Mouse (Mus musculus): ENCODE measurements around the gene Zfp978. TPM values are rescaled to one million over a fixed set of nuclear protein-coding genes. Genes with fewer than 3 reads are reported as not detected.
"Not testable (repeated sequence)": the region's sequence is repeated elsewhere in the genome, so short reads cannot be mapped to it uniquely, and the experiment has no call there.

Zfp978 gene
- polyA plus RNA-seq, 1 experiment from 2014 or later: not detected

- not testable (repeated sequence) for H3K9ac ChIP-seq (ENCODE audit: low read depth, low read length); H3K27me3 ChIP-seq (replicated peaks; ENCODE audit: control insufficient read depth, insufficient read depth, low read length); H3K36me3 ChIP-seq (ENCODE audit: control insufficient read depth, insufficient read depth); ATAC-seq; H3K4me2 ChIP-seq (replicated peaks; ENCODE audit: low read depth); H3K4me1 ChIP-seq (replicated peaks; ENCODE audit: control insufficient read depth, insufficient read depth, low read length); H3K27ac ChIP-seq (ENCODE audit: low read depth, low read length); H3K4me3 ChIP-seq (ENCODE audit: low read depth, low read length)
- peaks cover 40% of the 10 kb centered on the region for H3K9me3 ChIP-seq (ENCODE audit: control insufficient read depth)
- WGBS: 81% methylated on average over 9 of the region's 9 CpGs
Observed at GRCm38 (mm10) chr4:147349687-147350415, 11.3 kb upstream of the Zfp978 start.

DNA sequence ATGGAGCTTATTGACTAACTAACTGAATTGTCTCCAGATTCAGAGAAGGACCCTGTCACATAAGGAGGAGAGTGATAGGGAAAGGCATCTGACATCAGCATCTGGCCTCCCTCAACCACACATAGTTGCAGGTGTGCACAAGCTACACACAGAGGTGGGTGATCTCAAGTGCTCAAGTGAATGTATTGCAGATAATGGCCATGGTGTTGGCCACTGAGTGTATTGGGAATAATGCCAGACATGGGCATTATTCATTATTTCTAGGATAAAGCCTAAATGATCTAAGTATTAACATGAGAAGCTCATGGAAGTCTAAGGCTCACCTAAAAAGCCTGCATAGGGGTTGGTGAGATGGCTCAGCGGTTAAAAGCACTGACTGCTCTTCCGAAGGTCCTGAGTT is 10.6 kb upstream of the Zfp978 start:
- H3K27ac ChIP-seq (ENCODE audit: low read depth, low read length); H3K4me2 ChIP-seq (replicated peaks; ENCODE audit: low read depth); H3K27me3 ChIP-seq (replicated peaks; ENCODE audit: control insufficient read depth, insufficient read depth, low read length); H3K4me1 ChIP-seq (replicated peaks; ENCODE audit: control insufficient read depth, insufficient read depth, low read length); H3K9ac ChIP-seq (ENCODE audit: low read depth, low read length); H3K36me3 ChIP-seq (ENCODE audit: control insufficient read depth, insufficient read depth); H3K4me3 ChIP-seq (ENCODE audit: low read depth, low read length): not testable (repeated sequence)
- peaks cover 40% of the 10 kb centered on the region for H3K9me3 ChIP-seq (ENCODE audit: control insufficient read depth)
- WGBS: 88% methylated on average over 2 of the region's 2 CpGs
- ATAC-seq: peak; percentile 38; the same call in 1 of the 2 replicates

DNA sequence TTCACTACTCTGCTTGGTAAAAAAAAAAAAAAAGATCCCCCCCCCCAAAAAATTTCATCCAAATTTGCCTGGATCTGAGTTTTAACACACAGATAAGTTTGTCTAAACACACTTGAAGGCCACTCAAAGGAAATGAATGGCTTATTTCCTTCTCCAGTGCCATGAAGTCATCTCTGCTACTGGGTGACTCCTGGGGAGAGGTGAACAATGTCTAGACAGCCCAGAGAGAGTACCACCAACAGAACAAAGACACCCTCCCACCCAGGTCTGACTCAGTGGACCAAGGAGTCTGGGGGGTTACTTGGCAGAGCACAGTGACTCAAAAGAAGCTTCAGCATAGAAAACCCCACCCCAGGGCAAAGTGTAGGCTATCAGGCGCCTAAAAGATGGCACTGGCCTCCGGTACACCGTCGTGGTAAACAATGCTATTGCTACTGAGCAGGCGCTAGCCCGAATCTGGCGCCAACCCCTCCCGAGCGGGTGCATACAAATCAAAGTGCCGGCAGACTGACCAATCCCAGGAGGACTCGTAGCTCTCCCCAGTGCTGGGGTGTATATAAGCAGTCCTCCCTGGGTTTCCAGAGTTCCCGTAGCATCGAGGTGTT is 9.6 kb upstream of the Zfp978 start:
- H3K9ac ChIP-seq (ENCODE audit: low read depth, low read length); H3K36me3 ChIP-seq (ENCODE audit: control insufficient read depth, insufficient read depth); H3K4me3 ChIP-seq (ENCODE audit: low read depth, low read length); H3K4me1 ChIP-seq (replicated peaks; ENCODE audit: control insufficient read depth, insufficient read depth, low read length); H3K27me3 ChIP-seq (replicated peaks; ENCODE audit: control insufficient read depth, insufficient read depth, low read length); ATAC-seq; H3K4me2 ChIP-seq (replicated peaks; ENCODE audit: low read depth); H3K27ac ChIP-seq (ENCODE audit: low read depth, low read length): not testable (repeated sequence)
- peaks cover 40% of the 10 kb centered on the region for H3K9me3 ChIP-seq (ENCODE audit: control insufficient read depth)
- WGBS: 82% methylated on average over 9 of the region's 13 CpGs

- not testable (repeated sequence) for H3K4me1 ChIP-seq (replicated peaks; ENCODE audit: control insufficient read depth, insufficient read depth, low read length); H3K4me2 ChIP-seq (replicated peaks; ENCODE audit: low read depth); H3K4me3 ChIP-seq (ENCODE audit: low read depth, low read length); H3K36me3 ChIP-seq (ENCODE audit: control insufficient read depth, insufficient read depth); H3K27ac ChIP-seq (ENCODE audit: low read depth, low read length); H3K9ac ChIP-seq (ENCODE audit: low read depth, low read length); H3K27me3 ChIP-seq (replicated peaks; ENCODE audit: control insufficient read depth, insufficient read depth, low read length); ATAC-seq
- peaks cover 27% of the 10 kb centered on the region for H3K9me3 ChIP-seq (ENCODE audit: control insufficient read depth)
- WGBS: 74% methylated on average over 4 of the region's 4 CpGs
Observed at GRCm38 (mm10) chr4:147353626-147354025, 7.5 kb upstream of the Zfp978 start.

DNA sequence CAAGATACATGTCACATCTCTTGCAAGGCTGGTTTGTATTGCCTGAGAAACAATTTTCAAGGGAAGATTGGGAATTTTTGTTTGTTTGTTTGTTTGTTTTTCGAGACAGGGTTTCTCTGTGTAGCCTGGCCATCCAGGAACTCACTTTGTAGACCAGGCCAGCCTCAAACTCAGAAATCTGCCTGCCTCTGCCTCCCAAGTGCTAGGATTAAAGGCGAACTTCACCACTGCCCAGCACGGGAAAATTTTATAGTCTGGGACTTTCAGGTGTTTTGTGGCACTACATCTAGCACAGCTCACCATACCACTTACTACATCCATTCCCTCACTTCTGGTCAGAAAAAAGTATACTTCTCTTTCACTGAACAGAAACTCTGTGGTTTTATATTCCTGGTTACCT is 5.1 kb upstream of the Zfp978 start:
- not testable (repeated sequence) for H3K4me2 ChIP-seq (replicated peaks; ENCODE audit: low read depth); H3K27me3 ChIP-seq (replicated peaks; ENCODE audit: control insufficient read depth, insufficient read depth, low read length); H3K27ac ChIP-seq (ENCODE audit: low read depth, low read length); H3K4me3 ChIP-seq (ENCODE audit: low read depth, low read length); H3K9me3 ChIP-seq (ENCODE audit: control insufficient read depth); H3K36me3 ChIP-seq (ENCODE audit: control insufficient read depth, insufficient read depth); ATAC-seq; H3K4me1 ChIP-seq (replicated peaks; ENCODE audit: control insufficient read depth, insufficient read depth, low read length); H3K9ac ChIP-seq (ENCODE audit: low read depth, low read length)
- no CpG with 5 or more reads among the region's 3 CpGs for WGBS

GRCm38 (mm10) chr4:147357195-147357594 is 3.9 kb upstream of the Zfp978 start:
- no CpG with 5 or more reads among the region's 2 CpGs for WGBS
- H3K9ac ChIP-seq (ENCODE audit: low read depth, low read length); H3K4me2 ChIP-seq (replicated peaks; ENCODE audit: low read depth); H3K4me1 ChIP-seq (replicated peaks; ENCODE audit: control insufficient read depth, insufficient read depth, low read length); H3K27me3 ChIP-seq (replicated peaks; ENCODE audit: control insufficient read depth, insufficient read depth, low read length); H3K36me3 ChIP-seq (ENCODE audit: control insufficient read depth, insufficient read depth); ATAC-seq; H3K9me3 ChIP-seq (ENCODE audit: control insufficient read depth); H3K4me3 ChIP-seq (ENCODE audit: low read depth, low read length); H3K27ac ChIP-seq (ENCODE audit: low read depth, low read length): not testable (repeated sequence)

- WGBS: no CpG with 5 or more reads among the region's 1 CpGs
- H3K4me3 ChIP-seq (ENCODE audit: low read depth, low read length); H3K4me1 ChIP-seq (replicated peaks; ENCODE audit: control insufficient read depth, insufficient read depth, low read length); H3K36me3 ChIP-seq (ENCODE audit: control insufficient read depth, insufficient read depth); H3K27me3 ChIP-seq (replicated peaks; ENCODE audit: control insufficient read depth, insufficient read depth, low read length); H3K27ac ChIP-seq (ENCODE audit: low read depth, low read length); ATAC-seq; H3K9ac ChIP-seq (ENCODE audit: low read depth, low read length); H3K4me2 ChIP-seq (replicated peaks; ENCODE audit: low read depth); H3K9me3 ChIP-seq (ENCODE audit: control insufficient read depth): not testable (repeated sequence)
Observed at GRCm38 (mm10) chr4:147361872-147362271, 769 bp downstream of the Zfp978 start.

DNA sequence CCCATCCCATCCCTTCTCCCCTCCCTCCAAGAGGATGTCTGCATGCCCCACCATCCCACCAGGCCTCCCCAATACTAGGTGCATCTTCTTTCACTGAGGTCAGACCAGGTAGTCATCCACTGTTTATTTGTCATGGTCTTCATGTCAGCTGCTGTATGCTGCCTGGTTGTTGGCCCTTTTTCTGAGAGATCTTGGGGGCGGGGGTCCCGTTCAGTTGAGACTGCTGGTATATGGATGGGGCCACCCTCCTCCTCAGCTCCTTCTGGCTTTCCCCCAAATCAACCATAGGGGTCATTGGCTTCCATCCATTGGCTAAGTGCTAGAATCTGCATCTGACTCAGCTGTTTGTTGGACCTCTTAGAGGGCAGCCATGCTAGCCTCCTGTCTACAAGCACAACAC is 8.5 kb downstream of the Zfp978 start:
- not testable (repeated sequence) for H3K4me1 ChIP-seq (replicated peaks; ENCODE audit: control insufficient read depth, insufficient read depth, low read length); H3K9me3 ChIP-seq (ENCODE audit: control insufficient read depth); H3K27ac ChIP-seq (ENCODE audit: low read depth, low read length); H3K4me2 ChIP-seq (replicated peaks; ENCODE audit: low read depth); H3K27me3 ChIP-seq (replicated peaks; ENCODE audit: control insufficient read depth, insufficient read depth, low read length); H3K4me3 ChIP-seq (ENCODE audit: low read depth, low read length); H3K9ac ChIP-seq (ENCODE audit: low read depth, low read length); H3K36me3 ChIP-seq (ENCODE audit: control insufficient read depth, insufficient read depth)
- ATAC-seq: peak; percentile 33; the same call in 1 of the 2 replicates
- no CpG with 5 or more reads among the region's 2 CpGs for WGBS

- H3K4me2 ChIP-seq (replicated peaks; ENCODE audit: low read depth); ATAC-seq; H3K4me1 ChIP-seq (replicated peaks; ENCODE audit: control insufficient read depth, insufficient read depth, low read length); H3K36me3 ChIP-seq (ENCODE audit: control insufficient read depth, insufficient read depth); H3K27me3 ChIP-seq (replicated peaks; ENCODE audit: control insufficient read depth, insufficient read depth, low read length); H3K4me3 ChIP-seq (ENCODE audit: low read depth, low read length); H3K9me3 ChIP-seq (ENCODE audit: control insufficient read depth); H3K9ac ChIP-seq (ENCODE audit: low read depth, low read length); H3K27ac ChIP-seq (ENCODE audit: low read depth, low read length): not testable (repeated sequence)
- WGBS: 69% methylated on average over 2 of the region's 4 CpGs
Observed at GRCm38 (mm10) chr4:147383199-147383598, 22.1 kb downstream of the Zfp978 start.
